Mouse (Mus musculus): ENCODE data around the gene Nfkbib. TPM values are rescaled to one million over a fixed set of nuclear protein-coding genes. Genes with fewer than 3 reads are reported as not detected.

Nfkbib gene
- polyA plus RNA-seq, 1 experiment from 2014 or later = 31.2 TPM

- no peak for DNase-seq (ENCODE audit: low spot score)
- Histone ChIP-seq H3K36me3 (ENCODE audit: control insufficient read depth, insufficient read depth, low read length) (peaks cover 11% of the 10 kb centered on the region), H3K27me3 (ENCODE audit: control insufficient read depth, insufficient read depth, low read length) (no peaks in the 10 kb centered on the region), H3K4me1 (replicated peaks; ENCODE audit: control insufficient read depth, insufficient read depth) (peaks cover 8% of the 10 kb centered on the region), H3K4me2 (replicated peaks; ENCODE audit: low read depth) (peak overlapping the region; percentile 63), H3K9ac (ENCODE audit: low read length) (no peak overlapping the region), H3K4me3 (ENCODE audit: low read depth, low read length) (no peak overlapping the region), H3K9me3 (ENCODE audit: control insufficient read depth, low read length) (no peaks in the 10 kb centered on the region), H3K27ac (replicated peaks) (no peak overlapping the region)
- WGBS = 63% methylated on average over 6 of the region's 6 CpGs
- no peak for ATAC-seq (ENCODE audit: low FRiP score, low TSS enrichment)
- no peak for TF ChIP-seq CTCF (IDR thresholded peaks at IDR 0.05; ENCODE audit: low read depth)
- no peak for TF ChIP-seq EP300 (optimal IDR thresholded peaks at IDR 0.05)
Measured at GRCm38 (mm10) chr7:28765211-28765610, 2.1 kb downstream of the Nfkbib start.

- H3K4me2 ChIP-seq (replicated peaks; ENCODE audit: low read depth) = no peak overlapping the region
- peaks cover 18% of the 10 kb centered on the region for H3K36me3 ChIP-seq (ENCODE audit: control insufficient read depth, insufficient read depth, low read length)
- H3K27me3 ChIP-seq (ENCODE audit: control insufficient read depth, insufficient read depth, low read length) = no peaks in the 10 kb centered on the region
- 89% methylated on average over 9 of the region's 9 CpGs for WGBS
- ATAC-seq (ENCODE audit: low FRiP score, low TSS enrichment) = no peak
- DNase-seq (ENCODE audit: low spot score) = no peak
- TF ChIP-seq EP300 (optimal IDR thresholded peaks at IDR 0.05) (no peak), CTCF (IDR thresholded peaks at IDR 0.05; ENCODE audit: low read depth) (no peak)
- H3K4me3 ChIP-seq (ENCODE audit: low read depth, low read length) = no peak overlapping the region
- no peak overlapping the region for H3K27ac ChIP-seq (replicated peaks)
- no peaks in the 10 kb centered on the region for H3K9me3 ChIP-seq (ENCODE audit: control insufficient read depth, low read length)
- H3K4me1 ChIP-seq (replicated peaks; ENCODE audit: control insufficient read depth, insufficient read depth) = peaks cover 3% of the 10 kb centered on the region; the same call in 1 of the 2 replicates
- H3K9ac ChIP-seq (ENCODE audit: low read length) = no peak overlapping the region
Measured at GRCm38 (mm10) chr7:28761907-28762306, 5.4 kb downstream of the Nfkbib start.

GRCm38 (mm10) chr7:28758623-28759022 is 8.7 kb downstream of the Nfkbib start:
- no peak overlapping the region for H3K4me2 ChIP-seq (replicated peaks; ENCODE audit: low read depth)
- no peak overlapping the region for H3K9ac ChIP-seq (ENCODE audit: low read length)
- ATAC-seq (ENCODE audit: low FRiP score, low TSS enrichment) (no peak), DNase-seq (ENCODE audit: low spot score) (no peak)
- H3K9me3 ChIP-seq (ENCODE audit: control insufficient read depth, low read length) = no peaks in the 10 kb centered on the region
- no peak overlapping the region for H3K4me3 ChIP-seq (ENCODE audit: low read depth, low read length)
- no peak overlapping the region for H3K27ac ChIP-seq (replicated peaks)
- H3K27me3 ChIP-seq (ENCODE audit: control insufficient read depth, insufficient read depth, low read length) = no peaks in the 10 kb centered on the region
- WGBS = 82% methylated on average over 13 of the region's 13 CpGs
- H3K4me1 ChIP-seq (replicated peaks; ENCODE audit: control insufficient read depth, insufficient read depth) = no peaks in the 10 kb centered on the region
- TF ChIP-seq CTCF (IDR thresholded peaks at IDR 0.05; ENCODE audit: low read depth) = no peak
- TF ChIP-seq EP300 (optimal IDR thresholded peaks at IDR 0.05) = no peak
- peaks cover 18% of the 10 kb centered on the region for H3K36me3 ChIP-seq (ENCODE audit: control insufficient read depth, insufficient read depth, low read length)

GRCm38 (mm10) chr7:28756079-28756478 is 11.2 kb downstream of the Nfkbib start, which contains the start of gene Ccer2:
Gene Ccer2, plus strand, starts transcription at chr7:28756174.
- H3K36me3 ChIP-seq (ENCODE audit: control insufficient read depth, insufficient read depth, low read length) = peaks cover 17% of the 10 kb centered on the region
- H3K4me2 ChIP-seq (replicated peaks; ENCODE audit: low read depth) = no peak within 1 kb of the TSS; the same call in none of the 2 replicates
- no peak for TF ChIP-seq EP300 (optimal IDR thresholded peaks at IDR 0.05)
- TF ChIP-seq CTCF (IDR thresholded peaks at IDR 0.05; ENCODE audit: low read depth) = no peak
- no peak within 1 kb of the TSS for H3K9ac ChIP-seq (ENCODE audit: low read length)
- no peaks in the 10 kb centered on the region for H3K9me3 ChIP-seq (ENCODE audit: control insufficient read depth, low read length)
- DNase-seq (ENCODE audit: low spot score) (no peak), ATAC-seq (ENCODE audit: low FRiP score, low TSS enrichment) (peak; percentile 14; the same call in 1 of the 2 replicates)
- no peak within 1 kb of the TSS for H3K27ac ChIP-seq (replicated peaks)
- no peaks in the 10 kb centered on the region for H3K4me1 ChIP-seq (replicated peaks; ENCODE audit: control insufficient read depth, insufficient read depth)
- no peak within 1 kb of the TSS for H3K4me3 ChIP-seq (ENCODE audit: low read depth, low read length)
- no peaks in the 10 kb centered on the region for H3K27me3 ChIP-seq (ENCODE audit: control insufficient read depth, insufficient read depth, low read length)
- whole genome bisulfite sequencing = 1% methylated on average over 16 of the region's 17 CpGs

- Histone ChIP-seq H3K27ac (replicated peaks) (no peak overlapping the region), H3K9ac (ENCODE audit: low read length) (no peak overlapping the region), H3K27me3 (ENCODE audit: control insufficient read depth, insufficient read depth, low read length) (no peaks in the 10 kb centered on the region), H3K4me1 (replicated peaks; ENCODE audit: control insufficient read depth, insufficient read depth) (no peaks in the 10 kb centered on the region), H3K9me3 (ENCODE audit: control insufficient read depth, low read length) (no peaks in the 10 kb centered on the region), H3K36me3 (ENCODE audit: control insufficient read depth, insufficient read depth, low read length) (peaks cover 6% of the 10 kb centered on the region; the same call in 1 of the 2 replicates), H3K4me3 (ENCODE audit: low read depth, low read length) (no peak overlapping the region), H3K4me2 (replicated peaks; ENCODE audit: low read depth) (no peak overlapping the region)
- TF ChIP-seq CTCF (IDR thresholded peaks at IDR 0.05; ENCODE audit: low read depth) (no peak), EP300 (optimal IDR thresholded peaks at IDR 0.05) (no peak)
- no peak for DNase-seq (ENCODE audit: low spot score)
- 87% methylated on average over 7 of the region's 7 CpGs for WGBS
- no peak for ATAC-seq (ENCODE audit: low FRiP score, low TSS enrichment)
Measured at GRCm38 (mm10) chr7:28749935-28750334, 17.4 kb downstream of the Nfkbib start.

GRCm38 (mm10) chr7:28741709-28742438 is 25.4 kb downstream of the Nfkbib start, which contains the start of the genes Mrps12 and Sars2:
Gene Mrps12, minus strand, starts transcription at chr7:28741820.
Gene Sars2, plus strand, starts transcription at chr7:28741992.
- ATAC-seq (ENCODE audit: low FRiP score, low TSS enrichment) = peak; percentile 97
- Histone ChIP-seq H3K4me1 (replicated peaks; ENCODE audit: control insufficient read depth, insufficient read depth) (no peaks in the 10 kb centered on the region), H3K9me3 (ENCODE audit: control insufficient read depth, low read length) (no peaks in the 10 kb centered on the region), H3K9ac (ENCODE audit: low read length) (peak within 1 kb of the TSS; percentile 70), H3K4me2 (replicated peaks; ENCODE audit: low read depth) (peak within 1 kb of the TSS; percentile 86), H3K36me3 (ENCODE audit: control insufficient read depth, insufficient read depth, low read length) (no peaks in the 10 kb centered on the region; the same call in 1 of the 2 replicates), H3K27ac (replicated peaks) (peak within 1 kb of the TSS; percentile 85), H3K27me3 (ENCODE audit: control insufficient read depth, insufficient read depth, low read length) (no peaks in the 10 kb centered on the region), H3K4me3 (ENCODE audit: low read depth, low read length) (peak within 1 kb of the TSS; percentile 63)
- peak; percentile 95 for DNase-seq (ENCODE audit: low spot score)
- TF ChIP-seq EP300 (optimal IDR thresholded peaks at IDR 0.05) (no peak), CTCF (IDR thresholded peaks at IDR 0.05; ENCODE audit: low read depth) (peak; percentile 96)
- under 1% methylated on average over 39 of the region's 39 CpGs for WGBS

All from stomach, postnatal 0 days (tissue).